Mouse (Mus musculus) 3134 (cell line): ENCODE results near the gene Fgfbp3.
"Not testable (repeated sequence)": the region's sequence is repeated elsewhere in the genome, so short reads cannot be mapped to it uniquely, and the experiment has no call there.

ENCODE experiments used
- DNase-seq: peaks from one replicate; pipeline ENCODE4 v3.0.0-alpha.2; 2011; ENCODE audit warnings: low spot score; ENCODE audit not compliant: insufficient read length; ENCODE audit errors: extremely low read depth

Fgfbp3 gene

GRCm38 (mm10) chr19:36910424-36911045, 8.9 kb downstream of the Fgfbp3 start:
- no peak for DNase-seq

GRCm38 (mm10) chr19:36909676-36910292, 9.6 kb downstream of the Fgfbp3 start:
- no peak for DNase-seq

GRCm38 (mm10) chr19:36909150-36909549, 10.3 kb downstream of the Fgfbp3 start:
- no peak for DNase-seq

GRCm38 (mm10) chr19:36904211-36905007, 15.0 kb downstream of the Fgfbp3 start:
- DNase-seq: peak; percentile 19

- no peak for DNase-seq
Observed at GRCm38 (mm10) chr19:36903377-36903776, 16.0 kb downstream of the Fgfbp3 start.

GRCm38 (mm10) chr19:36897778-36898177, 21.6 kb downstream of the Fgfbp3 start:
- DNase-seq: peak; percentile 18

- DNase-seq: no peak
Observed at GRCm38 (mm10) chr19:36896791-36897569, 22.4 kb downstream of the Fgfbp3 start.

- no peak for DNase-seq
Observed at GRCm38 (mm10) chr19:36891746-36892145, 27.7 kb downstream of the Fgfbp3 start.

GRCm38 (mm10) chr19:36887706-36888105, 31.7 kb downstream of the Fgfbp3 start:
- no peak for DNase-seq

GRCm38 (mm10) chr19:36886316-36886715, 33.1 kb downstream of the Fgfbp3 start:
- no peak for DNase-seq

GRCm38 (mm10) chr19:36883119-36883518, 36.3 kb downstream of the Fgfbp3 start:
- DNase-seq: no peak

- DNase-seq: no peak
Observed at GRCm38 (mm10) chr19:36878743-36879495, 40.5 kb downstream of the Fgfbp3 start.

- no peak for DNase-seq
Observed at GRCm38 (mm10) chr19:36877329-36877728, 42.1 kb downstream of the Fgfbp3 start.

- DNase-seq: no peak
Observed at GRCm38 (mm10) chr19:36874651-36875050, 44.8 kb downstream of the Fgfbp3 start.

GRCm38 (mm10) chr19:36868675-36869074, 50.7 kb downstream of the Fgfbp3 start:
- DNase-seq: not testable (repeated sequence)
